Mouse (Mus musculus) splenic B cell, adult 2 months (primary cell): Measurements from ENCODE around the gene Serpina1b.
"Not testable (repeated sequence)": the region's sequence is repeated elsewhere in the genome, so short reads cannot be mapped to it uniquely, and the experiment has no call there.

Experiments
- DNase-seq: peaks from one replicate; pipeline ENCODE4 v3.0.0-alpha.2; 2011; ENCODE audit warnings: low read depth, low spot score
- H3K27me3 ChIP-seq: 2 replicates; pipeline ENCODE4 v1.6.1; 2012; ENCODE audit warnings: mild to moderate bottlenecking, low read length, moderate library complexity, mixed read lengths; ENCODE audit not compliant: control insufficient read depth, poor library complexity, insufficient read depth, severe bottlenecking
- H3K36me3 ChIP-seq: 2 replicates; pipeline ENCODE4 v1.6.1; 2012; ENCODE audit warnings: mild to moderate bottlenecking, low read length, moderate library complexity, mixed read lengths; ENCODE audit not compliant: control insufficient read depth, poor library complexity, insufficient read depth, severe bottlenecking

The Serpina1b gene

DNA sequence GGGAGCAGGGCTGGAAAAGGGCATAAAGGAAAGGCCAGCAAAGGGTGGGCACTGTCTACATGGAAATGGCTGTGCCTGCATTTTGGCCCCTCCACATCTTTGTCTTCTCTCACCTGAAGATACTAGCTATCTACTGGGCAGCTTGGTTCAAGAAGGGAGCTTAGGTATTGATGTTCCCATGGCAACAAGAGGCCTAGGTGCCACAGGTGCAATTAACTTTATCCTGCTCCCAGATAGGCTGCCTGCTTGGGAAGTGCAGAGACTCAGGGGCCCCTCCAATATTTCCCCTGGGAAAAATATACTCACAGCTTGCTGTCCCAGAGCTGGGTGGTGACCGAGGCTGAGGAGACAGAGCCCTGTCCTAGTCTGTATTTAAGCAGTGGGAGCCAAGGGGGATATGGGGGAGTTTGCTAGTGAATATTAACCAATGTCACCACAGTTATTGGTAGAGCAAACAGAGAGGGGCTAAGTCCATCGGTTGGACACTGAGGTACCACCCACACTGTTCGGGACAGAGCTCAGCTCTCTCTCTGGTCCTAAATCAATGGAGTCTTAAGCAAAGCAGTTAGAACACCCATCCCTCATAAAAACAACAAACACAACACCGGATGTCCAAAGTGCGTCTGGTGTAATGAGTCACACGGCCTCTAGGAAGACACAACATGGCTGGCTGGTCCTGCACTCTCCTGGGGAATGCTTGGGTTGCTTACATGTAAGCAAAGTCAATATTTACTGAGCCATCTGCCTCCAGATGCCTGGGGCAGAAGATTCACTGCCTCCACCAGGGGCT, 92.2 kb downstream of the Serpina1b start:
- H3K27me3 ChIP-seq, DNase-seq, H3K36me3 ChIP-seq: not testable (repeated sequence)

DNA sequence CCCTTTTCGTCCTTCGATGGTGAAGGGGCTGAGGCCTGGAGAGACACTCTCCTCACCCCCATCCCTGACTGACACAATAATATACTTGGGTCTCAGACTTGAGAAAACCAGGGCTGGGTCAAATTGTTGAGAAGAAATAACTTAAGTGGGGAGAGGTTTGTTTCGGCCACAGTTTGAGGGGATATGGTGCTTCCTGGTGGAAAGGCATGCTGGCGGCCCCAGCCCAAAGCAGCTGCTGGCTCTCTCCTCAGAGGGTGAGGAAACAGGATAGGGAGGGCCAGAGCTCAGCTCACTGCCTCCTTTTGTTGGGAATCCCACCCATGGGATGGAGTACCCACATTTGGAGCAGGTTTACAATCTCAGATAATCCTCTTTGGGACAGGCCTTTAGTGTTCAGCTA, 94.6 kb downstream of the Serpina1b start:
- not testable (repeated sequence) for H3K36me3 ChIP-seq, H3K27me3 ChIP-seq, DNase-seq

DNA sequence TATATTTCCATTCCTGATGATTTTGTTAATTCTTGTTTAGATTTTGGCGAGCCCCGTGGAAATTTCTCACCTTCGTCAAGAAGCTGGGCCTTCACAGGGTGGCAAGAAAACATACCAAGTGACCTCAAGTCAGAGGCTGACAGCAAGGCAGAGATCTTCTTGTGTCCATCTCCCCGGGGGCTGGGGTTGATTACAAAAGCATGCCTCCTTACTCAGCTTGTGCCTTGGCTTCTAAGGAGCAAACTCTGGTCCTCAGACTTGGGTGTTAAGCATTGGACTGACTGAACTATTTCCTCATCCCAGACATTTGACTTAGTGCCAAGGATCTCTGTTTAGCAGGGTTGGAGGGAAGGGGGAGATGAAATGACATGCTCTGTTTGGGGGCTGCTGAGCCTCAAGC, 95.1 kb downstream of the Serpina1b start:
- H3K36me3 ChIP-seq, H3K27me3 ChIP-seq, DNase-seq: not testable (repeated sequence)

DNA sequence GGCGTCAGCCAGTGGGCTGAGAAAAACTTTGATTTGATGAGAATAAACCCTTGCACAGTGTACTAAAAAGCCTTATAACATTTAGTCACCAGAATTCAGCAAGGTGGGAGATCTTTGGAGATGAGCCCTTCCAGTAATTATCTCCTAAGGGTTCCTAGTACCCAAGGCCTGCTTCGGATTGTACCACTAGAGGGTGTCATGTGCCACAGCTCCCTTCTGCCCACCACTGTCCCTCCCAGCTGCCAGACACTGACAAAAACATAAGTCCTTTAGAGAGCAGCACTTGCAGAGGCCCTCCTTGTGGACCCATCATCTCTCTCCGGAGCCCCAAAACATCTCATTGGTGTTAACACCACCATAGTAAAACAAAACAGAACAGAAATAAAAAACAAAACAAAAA, 118.6 kb downstream of the Serpina1b start:
- no peak for DNase-seq
- Histone ChIP-seq H3K27me3 (no peaks in the 10 kb centered on the region), H3K36me3 (no peaks in the 10 kb centered on the region)

DNA sequence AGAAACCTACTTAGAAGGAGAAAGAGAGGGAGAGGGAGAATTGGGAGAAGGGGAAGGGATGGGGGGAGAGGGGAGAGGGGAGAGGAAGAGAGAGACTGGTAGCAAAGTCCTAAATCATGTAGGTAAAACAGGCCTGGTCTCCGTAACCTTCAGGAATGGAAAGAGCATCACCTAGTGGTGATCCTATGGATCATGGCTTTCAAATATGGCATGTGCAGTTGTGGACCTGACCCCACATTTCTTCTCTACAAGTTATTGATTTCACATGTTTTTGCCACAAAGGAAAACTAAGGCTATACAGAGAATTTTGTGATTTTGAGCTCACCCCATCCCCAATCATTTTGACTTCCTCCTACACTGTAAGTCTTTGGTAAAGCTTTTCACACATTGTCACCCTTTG, 119.8 kb downstream of the Serpina1b start:
- H3K27me3 ChIP-seq, result no peaks in the 10 kb centered on the region
- no peak for DNase-seq

DNA sequence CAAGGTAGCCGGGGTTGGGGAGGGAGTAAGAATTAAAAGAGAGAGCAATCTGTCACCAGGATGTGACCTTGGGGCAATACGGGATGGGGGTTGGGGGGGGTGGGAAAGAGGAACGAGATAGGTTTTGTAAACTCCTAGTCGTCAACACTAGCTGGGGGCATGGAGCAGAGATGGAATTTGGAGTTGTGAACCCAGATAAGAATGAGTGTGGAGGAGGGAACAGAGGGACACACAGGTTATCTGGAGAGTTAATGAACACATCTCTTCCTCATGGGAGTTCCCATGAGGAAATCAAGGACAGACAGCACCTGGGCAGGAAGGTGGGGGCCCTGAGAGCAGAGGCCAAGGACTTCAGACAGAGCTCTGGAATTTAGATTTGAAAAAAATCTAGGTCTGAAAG, 124.1 kb downstream of the Serpina1b start:
- H3K27me3 ChIP-seq, result no peaks in the 10 kb centered on the region
- no peak for DNase-seq

More for the DNA sequence above, 119.8 kb downstream of the Serpina1b start:
- H3K36me3 ChIP-seq, result no peaks in the 10 kb centered on the region

DNA sequence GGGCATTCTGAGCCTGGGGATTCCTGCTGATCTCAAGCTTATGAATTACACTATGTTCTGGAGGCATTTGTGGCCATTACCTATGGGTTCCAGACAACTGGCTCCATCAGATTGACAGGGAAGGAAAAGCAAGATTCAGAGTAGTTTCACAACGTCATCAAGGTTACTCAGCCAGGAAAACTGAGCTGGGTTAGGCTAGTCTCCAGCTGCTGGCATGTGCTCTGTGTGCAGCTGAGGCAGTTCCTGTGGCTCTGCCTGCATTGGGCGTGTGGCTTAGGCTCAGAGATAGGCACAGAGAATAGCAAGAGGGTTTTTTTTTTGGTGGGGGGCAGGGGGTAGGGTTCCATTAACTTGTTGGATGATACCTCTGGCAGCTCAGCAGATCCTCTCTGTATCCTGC, 124.6 kb downstream of the Serpina1b start:
- Histone ChIP-seq H3K36me3 (no peaks in the 10 kb centered on the region), H3K27me3 (no peaks in the 10 kb centered on the region)
- no peak for DNase-seq

More for the DNA sequence above, 124.1 kb downstream of the Serpina1b start:
- H3K36me3 ChIP-seq, result no peaks in the 10 kb centered on the region

DNA sequence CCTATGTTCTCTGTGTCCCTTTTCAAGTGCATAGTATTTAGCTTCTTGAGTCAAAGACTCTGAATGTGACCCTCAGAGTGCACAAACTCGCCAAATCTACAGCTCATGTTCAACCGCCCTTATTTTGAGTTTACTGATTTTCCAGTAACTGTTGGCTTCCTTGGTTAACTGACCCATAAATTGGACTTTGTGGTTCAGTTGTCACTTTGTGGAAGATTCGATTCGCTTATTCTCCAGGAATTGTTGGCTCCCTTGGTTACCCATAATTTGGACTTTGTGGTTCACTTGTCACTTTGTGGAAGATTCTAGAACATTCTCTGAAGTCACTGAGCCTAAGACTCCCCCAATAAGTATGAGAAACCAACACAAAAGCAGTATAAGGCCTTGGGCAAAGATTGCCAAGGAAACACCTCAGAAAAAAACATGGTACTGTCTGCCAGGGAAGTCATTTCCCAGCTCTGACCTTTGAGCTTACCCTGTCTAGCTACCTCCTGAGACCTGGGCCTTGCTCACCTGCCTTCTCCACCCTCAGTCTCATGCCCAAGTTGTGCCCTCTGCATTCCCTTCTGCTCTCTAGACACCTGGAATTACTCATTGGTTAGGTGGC, 129.9 kb downstream of the Serpina1b start:
- H3K36me3 ChIP-seq, result no peaks in the 10 kb centered on the region
- no peaks in the 10 kb centered on the region for H3K27me3 ChIP-seq
- DNase-seq, result no peak

DNA sequence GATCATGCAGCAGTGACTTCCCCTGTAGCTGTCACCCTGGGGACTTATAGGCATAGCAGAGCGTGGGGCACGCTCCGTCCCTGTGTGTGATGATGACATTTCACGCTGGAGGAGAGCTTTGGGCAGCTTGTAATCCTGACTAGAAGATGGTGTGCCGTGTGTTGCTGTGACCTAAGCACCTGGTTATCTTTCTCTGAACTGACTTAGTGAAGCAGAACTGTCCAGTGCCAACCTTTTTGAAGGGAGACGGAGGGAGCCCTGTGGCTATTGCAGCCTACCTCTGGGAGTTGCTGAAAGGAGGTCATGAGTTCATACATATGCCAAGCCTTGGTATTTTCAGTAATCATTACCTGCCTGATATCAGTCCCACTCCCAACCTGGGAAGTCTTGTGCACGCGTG, 134.7 kb downstream of the Serpina1b start, which contains the start of gene Serpina1f:
TSS of gene Serpina1f (minus strand) at position 101 of the 400 bp plus-strand sequence.
- H3K27me3 ChIP-seq, result no peaks in the 10 kb centered on the region
- H3K36me3 ChIP-seq, result no peaks in the 10 kb centered on the region
- no peak for DNase-seq

DNA sequence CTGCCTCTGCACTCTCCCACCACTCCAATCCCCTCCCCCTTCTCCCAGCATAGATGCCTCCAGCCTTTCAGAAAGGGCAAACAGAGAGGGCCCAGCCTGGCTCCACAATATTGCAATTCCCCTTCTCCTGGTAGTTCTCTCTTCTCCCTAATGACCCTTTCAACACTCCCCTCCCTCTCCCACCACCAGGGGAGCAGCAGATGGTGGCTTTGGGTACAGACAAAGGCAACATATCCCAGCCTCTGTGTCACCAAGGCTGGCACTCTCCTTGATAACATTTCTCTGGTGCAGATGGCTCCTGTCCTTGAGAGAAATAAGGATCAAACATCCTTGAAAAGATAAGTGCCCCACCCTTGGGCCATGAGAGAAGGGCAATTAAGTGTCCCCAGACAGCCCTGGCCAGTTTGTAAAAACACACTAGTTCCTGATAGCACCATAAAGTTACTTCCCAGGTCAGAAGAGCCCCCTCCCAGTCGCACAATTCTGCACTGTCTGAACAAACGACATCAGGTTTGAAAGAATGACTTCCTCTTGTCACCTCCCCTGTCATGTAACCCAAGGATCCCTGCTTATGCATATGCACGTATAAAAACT, 141.9 kb downstream of the Serpina1b start:
- DNase-seq, result no peak
- Histone ChIP-seq H3K36me3 (no peaks in the 10 kb centered on the region), H3K27me3 (no peaks in the 10 kb centered on the region)

DNA sequence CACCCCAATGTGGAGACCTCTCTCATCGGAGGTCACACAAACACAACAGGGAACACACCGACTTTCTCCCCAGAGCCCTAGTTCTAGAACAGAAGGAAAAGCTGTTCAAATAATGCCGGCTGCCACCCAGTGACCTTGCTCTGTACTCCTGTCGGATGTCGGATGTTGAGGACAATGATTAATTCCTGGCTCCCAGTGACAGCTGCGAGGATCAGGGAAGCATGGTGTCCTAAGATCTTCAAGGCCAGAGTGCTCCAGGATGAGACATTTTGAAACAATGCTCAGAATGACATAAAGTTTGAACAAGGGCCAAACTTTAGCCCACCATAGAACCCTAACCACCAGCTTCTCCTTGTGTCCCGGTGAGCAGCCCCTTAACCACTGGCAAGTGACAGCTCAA, 143.2 kb downstream of the Serpina1b start:
- H3K27me3 ChIP-seq, result no peaks in the 10 kb centered on the region
- no peak for DNase-seq
- no peaks in the 10 kb centered on the region for H3K36me3 ChIP-seq

DNA sequence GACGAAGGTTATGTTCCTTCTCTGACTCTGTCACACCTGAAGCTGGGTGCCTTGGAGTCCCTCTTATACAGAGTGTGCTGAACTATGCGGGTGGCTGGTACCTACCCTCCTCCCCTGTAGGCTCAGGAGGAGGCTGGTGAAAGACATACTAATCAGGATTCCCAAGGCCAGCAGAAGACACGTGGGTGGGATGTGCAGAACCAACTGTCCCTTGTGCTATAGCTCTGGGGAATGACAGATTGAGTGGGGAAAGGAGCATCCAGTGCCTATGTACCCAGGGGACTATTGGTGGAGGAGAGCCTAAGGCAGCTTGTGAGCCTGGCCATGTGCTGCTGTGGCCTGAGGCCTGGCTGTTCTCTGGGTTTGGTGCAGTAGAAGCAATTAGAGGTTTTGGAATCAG, 144.1 kb downstream of the Serpina1b start:
- H3K27me3 ChIP-seq, result no peaks in the 10 kb centered on the region
- no peak for DNase-seq

DNA sequence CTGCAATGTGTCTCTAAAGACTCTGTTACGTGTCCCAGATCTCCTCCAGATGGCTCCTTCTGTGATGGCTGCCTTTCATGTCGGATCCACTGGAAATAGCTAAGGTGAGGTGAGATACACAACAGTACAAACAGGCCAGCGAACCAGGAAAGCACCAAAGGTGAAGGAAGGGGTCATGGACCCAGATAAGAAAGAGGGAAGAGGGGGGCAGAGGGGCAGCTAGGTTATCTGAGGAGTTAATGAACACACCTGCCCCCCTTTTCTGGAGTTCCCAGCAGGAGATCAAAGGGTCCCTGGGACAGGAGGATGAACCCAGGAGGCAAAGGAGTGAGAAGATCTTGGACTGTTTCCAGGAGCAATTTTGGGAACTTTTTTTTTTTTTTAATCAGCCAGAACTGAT, 144.8 kb downstream of the Serpina1b start:
- Histone ChIP-seq H3K27me3 (no peaks in the 10 kb centered on the region), H3K36me3 (no peaks in the 10 kb centered on the region)
- DNase-seq, result no peak

More for the DNA sequence above, 144.1 kb downstream of the Serpina1b start:
- no peaks in the 10 kb centered on the region for H3K36me3 ChIP-seq

DNA sequence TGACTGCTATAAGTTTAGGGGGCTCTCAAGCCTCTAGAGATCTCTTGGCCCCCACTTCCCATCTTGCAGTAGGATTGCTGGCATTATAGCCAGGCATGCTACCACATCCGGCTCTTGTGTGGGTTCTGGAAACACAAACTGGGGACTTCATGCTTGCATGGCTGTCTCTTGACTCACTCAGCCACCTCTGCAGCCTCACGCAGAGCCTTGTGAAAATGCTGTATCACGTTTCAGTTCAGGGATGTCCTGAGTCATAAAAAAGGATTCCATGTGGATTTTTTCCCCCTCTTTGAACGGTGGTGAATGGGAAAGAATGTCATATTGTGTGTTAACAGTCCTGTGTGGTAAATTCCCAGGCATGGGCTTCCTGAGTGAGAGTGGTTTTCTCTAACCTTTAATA, 146.4 kb downstream of the Serpina1b start:
- H3K27me3 ChIP-seq, result no peaks in the 10 kb centered on the region
- H3K36me3 ChIP-seq, result no peaks in the 10 kb centered on the region
- no peak for DNase-seq

DNA sequence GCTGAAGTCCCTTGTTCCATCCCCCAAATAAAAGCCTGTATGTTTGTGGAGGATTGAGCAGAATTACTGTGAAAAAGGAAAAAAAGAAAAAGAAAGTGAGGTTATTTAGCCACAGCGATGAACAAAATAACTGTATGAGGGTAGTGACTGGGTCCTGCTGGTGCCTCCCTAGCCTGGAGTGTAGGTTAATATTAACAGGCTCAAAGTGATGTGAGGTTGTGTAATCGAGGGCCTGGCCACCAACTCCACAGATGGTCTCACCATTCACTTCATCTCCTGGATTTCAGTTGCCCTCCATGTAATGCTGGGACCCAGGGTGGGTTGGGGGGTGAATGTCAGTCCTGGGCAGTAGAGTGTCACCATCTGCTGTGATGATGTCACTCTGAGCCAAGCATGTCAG, 148.4 kb downstream of the Serpina1b start:
- no peak for DNase-seq
- Histone ChIP-seq H3K36me3 (no peaks in the 10 kb centered on the region), H3K27me3 (no peaks in the 10 kb centered on the region)
